Mouse (Mus musculus): ENCODE measurements around the gene Msi2. TPM values are rescaled to one million over a fixed set of nuclear protein-coding genes. Genes with fewer than 3 reads are reported as not detected.
A peak's percentile ranks its signal among the peaks of the same experiment; 100 is the strongest.

The Msi2 gene
- polyA plus RNA-seq, 1 experiment from 2014 or later = 29.9 TPM

- peaks cover 21% of the 10 kb centered on the region for H3K36me3 ChIP-seq
- H3K9me3 ChIP-seq = no peaks in the 10 kb centered on the region
- H3K4me1 ChIP-seq (replicated peaks) = peaks cover 80% of the 10 kb centered on the region
- no peak for DNase-seq (ENCODE audit: low spot score)
- no peaks in the 10 kb centered on the region for H3K27me3 ChIP-seq (ENCODE audit: insufficient read depth, poor library complexity, severe bottlenecking)
- no peak overlapping the region for H3K4me3 ChIP-seq
- WGBS = 69% methylated on average over 20 of the region's 20 CpGs
- peak overlapping the region; percentile 66 for H3K27ac ChIP-seq
Measured at GRCm38 (mm10) chr11:88424034-88424767, 294.1 kb downstream of the Msi2 start.

- peaks cover 37% of the 10 kb centered on the region for H3K36me3 ChIP-seq
- no peak for DNase-seq (ENCODE audit: low spot score)
- no peaks in the 10 kb centered on the region for H3K27me3 ChIP-seq (ENCODE audit: insufficient read depth, poor library complexity, severe bottlenecking)
- H3K4me3 ChIP-seq = no peak overlapping the region
- peaks cover 87% of the 10 kb centered on the region for H3K4me1 ChIP-seq (replicated peaks)
- WGBS = 70% methylated on average over 9 of the region's 9 CpGs
- H3K27ac ChIP-seq = peak overlapping the region; percentile 83
- H3K9me3 ChIP-seq = no peaks in the 10 kb centered on the region
Measured at GRCm38 (mm10) chr11:88421057-88421578, 297.2 kb downstream of the Msi2 start.

GRCm38 (mm10) chr11:88419657-88420366 is 298.5 kb downstream of the Msi2 start:
- peak overlapping the region; percentile 83 for H3K27ac ChIP-seq
- 90% methylated on average over 9 of the region's 9 CpGs for WGBS
- DNase-seq (ENCODE audit: low spot score) = no peak
- no peaks in the 10 kb centered on the region for H3K9me3 ChIP-seq
- H3K36me3 ChIP-seq = peaks cover 37% of the 10 kb centered on the region
- H3K4me1 ChIP-seq (replicated peaks) = peaks cover 87% of the 10 kb centered on the region
- H3K27me3 ChIP-seq (ENCODE audit: insufficient read depth, poor library complexity, severe bottlenecking) = no peaks in the 10 kb centered on the region
- H3K4me3 ChIP-seq = no peak overlapping the region

- no peak for DNase-seq (ENCODE audit: low spot score)
- 64% methylated on average over 7 of the region's 7 CpGs for WGBS
- peaks cover 87% of the 10 kb centered on the region for H3K4me1 ChIP-seq (replicated peaks)
- peak overlapping the region; percentile 83 for H3K27ac ChIP-seq
- H3K36me3 ChIP-seq = peaks cover 41% of the 10 kb centered on the region
- H3K27me3 ChIP-seq (ENCODE audit: insufficient read depth, poor library complexity, severe bottlenecking) = no peaks in the 10 kb centered on the region
- H3K9me3 ChIP-seq = no peaks in the 10 kb centered on the region
- H3K4me3 ChIP-seq = no peak overlapping the region
Measured at GRCm38 (mm10) chr11:88419064-88419463, 299.2 kb downstream of the Msi2 start.

GRCm38 (mm10) chr11:88414157-88414870 is 304.0 kb downstream of the Msi2 start:
- no peaks in the 10 kb centered on the region for H3K27me3 ChIP-seq (ENCODE audit: insufficient read depth, poor library complexity, severe bottlenecking)
- no peaks in the 10 kb centered on the region for H3K9me3 ChIP-seq
- WGBS = 37% methylated on average over 18 of the region's 18 CpGs
- no peak for DNase-seq (ENCODE audit: low spot score)
- peaks cover 56% of the 10 kb centered on the region for H3K36me3 ChIP-seq
- H3K27ac ChIP-seq = peak overlapping the region; percentile 86
- H3K4me1 ChIP-seq (replicated peaks) = peaks cover 71% of the 10 kb centered on the region
- H3K4me3 ChIP-seq = no peak overlapping the region

GRCm38 (mm10) chr11:88412423-88413094 is 305.8 kb downstream of the Msi2 start:
- Histone ChIP-seq H3K27me3 (ENCODE audit: insufficient read depth, poor library complexity, severe bottlenecking) (no peaks in the 10 kb centered on the region), H3K4me3 (no peak overlapping the region), H3K36me3 (peaks cover 64% of the 10 kb centered on the region), H3K4me1 (replicated peaks) (peaks cover 73% of the 10 kb centered on the region), H3K9me3 (no peaks in the 10 kb centered on the region), H3K27ac (peak overlapping the region; percentile 86)
- WGBS = 34% methylated on average over 5 of the region's 5 CpGs
- peak; percentile 85 for DNase-seq (ENCODE audit: low spot score)

GRCm38 (mm10) chr11:88408305-88408704 is 310.0 kb downstream of the Msi2 start:
- no peak for DNase-seq (ENCODE audit: low spot score)
- 88% methylated on average over 8 of the region's 8 CpGs for WGBS
- Histone ChIP-seq H3K4me1 (replicated peaks) (peaks cover 79% of the 10 kb centered on the region), H3K9me3 (no peaks in the 10 kb centered on the region), H3K27ac (peak overlapping the region; percentile 86), H3K27me3 (ENCODE audit: insufficient read depth, poor library complexity, severe bottlenecking) (no peaks in the 10 kb centered on the region), H3K4me3 (no peak overlapping the region), H3K36me3 (peaks cover 54% of the 10 kb centered on the region)

GRCm38 (mm10) chr11:88406408-88406915 is 311.9 kb downstream of the Msi2 start:
- H3K4me1 ChIP-seq (replicated peaks) = peaks cover 79% of the 10 kb centered on the region
- DNase-seq (ENCODE audit: low spot score) = peak; percentile 79
- H3K4me3 ChIP-seq = no peak overlapping the region
- peaks cover 49% of the 10 kb centered on the region for H3K36me3 ChIP-seq
- H3K27ac ChIP-seq = peak overlapping the region; percentile 86
- 35% methylated on average over 3 of the region's 3 CpGs for WGBS
- no peaks in the 10 kb centered on the region for H3K9me3 ChIP-seq
- H3K27me3 ChIP-seq (ENCODE audit: insufficient read depth, poor library complexity, severe bottlenecking) = no peaks in the 10 kb centered on the region

GRCm38 (mm10) chr11:88404816-88405613 is 313.3 kb downstream of the Msi2 start:
- Histone ChIP-seq H3K27ac (peak overlapping the region; percentile 86), H3K36me3 (peaks cover 51% of the 10 kb centered on the region), H3K9me3 (no peaks in the 10 kb centered on the region), H3K4me1 (replicated peaks) (peaks cover 90% of the 10 kb centered on the region), H3K4me3 (no peak overlapping the region), H3K27me3 (ENCODE audit: insufficient read depth, poor library complexity, severe bottlenecking) (no peaks in the 10 kb centered on the region)
- 48% methylated on average over 17 of the region's 17 CpGs for WGBS
- DNase-seq (ENCODE audit: low spot score) = no peak

GRCm38 (mm10) chr11:88404247-88404677 is 314.1 kb downstream of the Msi2 start:
- peaks cover 97% of the 10 kb centered on the region for H3K4me1 ChIP-seq (replicated peaks)
- peak overlapping the region; percentile 86 for H3K27ac ChIP-seq
- H3K27me3 ChIP-seq (ENCODE audit: insufficient read depth, poor library complexity, severe bottlenecking) = no peaks in the 10 kb centered on the region
- no peaks in the 10 kb centered on the region for H3K9me3 ChIP-seq
- H3K4me3 ChIP-seq = no peak overlapping the region
- WGBS = 80% methylated on average over 5 of the region's 5 CpGs
- H3K36me3 ChIP-seq = peaks cover 51% of the 10 kb centered on the region
- no peak for DNase-seq (ENCODE audit: low spot score)

GRCm38 (mm10) chr11:88402290-88402689 is 316.0 kb downstream of the Msi2 start:
- no peak overlapping the region for H3K4me3 ChIP-seq
- H3K9me3 ChIP-seq = no peaks in the 10 kb centered on the region
- H3K27ac ChIP-seq = peak overlapping the region; percentile 86
- H3K27me3 ChIP-seq (ENCODE audit: insufficient read depth, poor library complexity, severe bottlenecking) = no peaks in the 10 kb centered on the region
- WGBS = 39% methylated on average over 7 of the region's 7 CpGs
- H3K4me1 ChIP-seq (replicated peaks) = peaks cover 92% of the 10 kb centered on the region
- H3K36me3 ChIP-seq = peaks cover 49% of the 10 kb centered on the region
- no peak for DNase-seq (ENCODE audit: low spot score)
